ENCODE assay signal across 16 mouse cellular contexts in genomic region chrX:12322453-12322852, GRCm38 (mm10).
DNase-seq lines count a peak whose midpoint lies in the region; ATAC-seq and TF ChIP-seq lines count a peak whose summit lies in the region.
"Had no signal": no experiment of that assay in that cellular context is flagged by ENCODE, and none has a peak within 500 bp of the region (broad histone marks: within the 10 kb centered on the region; RNA-seq: fewer than 3 reads in every experiment).

No protein-coding gene starts in this region.

- no peaks in the 10 kb centered on the region for H3K9me3 ChIP-seq in forebrain, embryonic 14.5 days (replicated peaks; ENCODE audit: control insufficient read depth, low read length)
- H3K9me3 ChIP-seq in forebrain, postnatal 0 days (ENCODE audit: low read length) = no peaks in the 10 kb centered on the region
- H3K9me3 ChIP-seq: hindbrain, embryonic 12.5 days; intestine, embryonic 15.5 days; midbrain, embryonic 13.5 days had no signal

- 59% methylated on average over 1 of the region's 1 CpGs for WGBS in forebrain, embryonic 14.5 days
- 69% methylated on average over 1 of the region's 1 CpGs for WGBS in forebrain, postnatal 0 days

- H3K9ac ChIP-seq in forebrain, embryonic 14.5 days (ENCODE audit: low read length) = no peak overlapping the region
- H3K9ac ChIP-seq in forebrain, postnatal 0 days = no peak overlapping the region
- H3K9ac ChIP-seq: hindbrain, embryonic 12.5 days; intestine, embryonic 15.5 days; midbrain, embryonic 13.5 days had no signal

- no peaks in the 10 kb centered on the region for H3K27me3 ChIP-seq in forebrain, embryonic 14.5 days (replicated peaks; ENCODE audit: control insufficient read depth, insufficient read depth, low read length)
- H3K27me3 ChIP-seq in forebrain, postnatal 0 days (ENCODE audit: insufficient read depth, low read length) = no peaks in the 10 kb centered on the region
- H3K27me3 ChIP-seq: intestine, embryonic 15.5 days; midbrain, embryonic 13.5 days had no signal

- no peak overlapping the region for H3K4me2 ChIP-seq in forebrain, embryonic 14.5 days (ENCODE audit: low read length)
- H3K4me2 ChIP-seq in forebrain, postnatal 0 days (ENCODE audit: low read depth) = no peak overlapping the region
- H3K4me2 ChIP-seq: hindbrain, embryonic 12.5 days; intestine, embryonic 15.5 days; midbrain, embryonic 13.5 days had no signal

- TF ChIP-seq CTCF in forebrain, postnatal 0 days (IDR thresholded peaks at IDR 0.05; ENCODE audit: low read depth) = no peak
- TF ChIP-seq CTCF in left cerebral cortex, adult 2 months (IDR thresholded peaks at IDR 0.05) = no peak

- no peaks in the 10 kb centered on the region for H3K4me1 ChIP-seq in forebrain, embryonic 14.5 days (ENCODE audit: control insufficient read depth, insufficient read depth, low read length)
- H3K4me1 ChIP-seq in forebrain, postnatal 0 days (ENCODE audit: insufficient read depth) = no peaks in the 10 kb centered on the region
- H3K4me1 ChIP-seq: hindbrain, embryonic 12.5 days; intestine, embryonic 15.5 days; midbrain, embryonic 13.5 days had no signal

- no peaks in the 10 kb centered on the region for H3K36me3 ChIP-seq in forebrain, embryonic 14.5 days (ENCODE audit: control insufficient read depth, insufficient read depth, low read length)
- no peaks in the 10 kb centered on the region for H3K36me3 ChIP-seq in forebrain, postnatal 0 days (ENCODE audit: insufficient read depth)
- H3K36me3 ChIP-seq: hindbrain, embryonic 12.5 days; intestine, embryonic 15.5 days; midbrain, embryonic 13.5 days had no signal

- H3K4me3 ChIP-seq in forebrain, embryonic 14.5 days (ENCODE audit: low read depth, low read length) = no peak overlapping the region
- no peak overlapping the region for H3K4me3 ChIP-seq in forebrain, postnatal 0 days (ENCODE audit: low read depth, low read length)
- no peak overlapping the region for H3K4me3 ChIP-seq in left cerebral cortex, adult 2 months
- H3K4me3 ChIP-seq: erythroblast, embryonic 14.5 days; hindbrain, embryonic 12.5 days; intestine, embryonic 15.5 days; midbrain, embryonic 13.5 days had no signal

- ATAC-seq in forebrain, embryonic 14.5 days = no peak
- no peak for ATAC-seq in forebrain, postnatal 0 days
- ATAC-seq: midbrain, embryonic 13.5 days had no signal

- peak; percentile 20 for DNase-seq in forebrain, embryonic 14.5 days (ENCODE audit: low spot score)
- DNase-seq in forebrain, postnatal 0 days = no peak
- DNase-seq in left cerebral cortex, postnatal 4 days = peak; percentile 7
- no peak for DNase-seq in left cerebral cortex, adult 2 months (ENCODE audit: extremely low spot score in 1 of 2, low spot score in 2 of 2)
- DNase-seq in adipocyte (ENCODE audit: low spot score) = peak; percentile 43
- peak; percentile 24 for DNase-seq in kidney, postnatal 10 days
- no peak for DNase-seq in gastrocnemius, postnatal 14 days
- DNase-seq in left cerebral cortex, postnatal 14 days (ENCODE audit: low spot score in 2 of 2) = no peak
- DNase-seq: cerebellum, adult 8-10 months; layer of hippocampus, adult 9-11 months; right cerebral cortex, postnatal 25 days; thymus, adult 2 months had no signal

- intact Hi-C loops in left cerebral cortex, postnatal 4 days (cut with DNase I) = no loop called here
- intact Hi-C loops in left cerebral cortex, adult 2 months (cut with DNase I) = no loop called here
- intact Hi-C loops in gastrocnemius, postnatal 14 days (cut with DNase I; ENCODE audit: low total_unique reads) = no loop called here
- intact Hi-C loops in left cerebral cortex, postnatal 14 days (cut with DNase I) = no loop called here

- H3K27ac ChIP-seq in forebrain, embryonic 14.5 days (ENCODE audit: low read depth, low read length) = no peak overlapping the region
- no peak overlapping the region for H3K27ac ChIP-seq in forebrain, postnatal 0 days (ENCODE audit: low read depth, low read length)
- H3K27ac ChIP-seq in left cerebral cortex, adult 2 months = no peak overlapping the region
- H3K27ac ChIP-seq: hindbrain, embryonic 12.5 days; intestine, embryonic 15.5 days; midbrain, embryonic 13.5 days had no signal

Comparison
In these comparisons a context has a peak if more than half of its experiments do, and no peak if none do; other contexts are left out.
1. DNase-seq: peak in forebrain, embryonic 14.5 days (single experiment), left cerebral cortex, postnatal 4 days (single experiment), adipocyte (single experiment) and kidney, postnatal 10 days (single experiment); none in forebrain, postnatal 0 days (single experiment), left cerebral cortex, adult 2 months (0 of 2), gastrocnemius, postnatal 14 days (single experiment) and left cerebral cortex, postnatal 14 days (0 of 2).